Mouse (Mus musculus) forebrain, embryonic 16.5 days (tissue): Measurements from ENCODE around the gene Tango2. TPM values are rescaled to one million over a fixed set of nuclear protein-coding genes. Genes with fewer than 3 reads are reported as not detected.
A peak's percentile ranks its signal among the peaks of the same experiment; 100 is the strongest.
"Not testable (repeated sequence)": the region's sequence is repeated elsewhere in the genome, so short reads cannot be mapped to it uniquely, and the experiment has no call there.

ENCODE experiments used
- ATAC-seq: fragments of 200-750 bp; cut with Nextera tagmentation; 2 replicates; pipeline ENCODE4 v1.8.0; 2017; ENCODE audit warnings: mild to moderate bottlenecking, moderate library complexity
- H3K27ac ChIP-seq: fragments of 300-500 bp; sonication (generic); 2 replicates; pipeline ENCODE4 v1.5.1; 2014; ENCODE audit warnings: low read length, control low read depth
- H3K27me3 ChIP-seq: fragments of 300-500 bp; sonication (generic); replicated peaks from 2 replicates; pipeline ENCODE4 v1.6.1; 2014; ENCODE audit warnings: low read length; ENCODE audit not compliant: control insufficient read depth, insufficient read depth
- H3K36me3 ChIP-seq: fragments of 300-500 bp; sonication (generic); 2 replicates; pipeline ENCODE4 v1.6.1; 2014; ENCODE audit not compliant: control insufficient read depth, insufficient read depth
- H3K4me1 ChIP-seq: fragments of 300-500 bp; sonication (generic); replicated peaks from 2 replicates; pipeline ENCODE4 v1.6.1; 2014; ENCODE audit warnings: low read length; ENCODE audit not compliant: control insufficient read depth, insufficient read depth
- H3K4me2 ChIP-seq: fragments of 300-500 bp; sonication (generic); 2 replicates; pipeline ENCODE4 v1.6.1; 2014; ENCODE audit warnings: mild to moderate bottlenecking, low read length, control low read depth
- H3K4me3 ChIP-seq: fragments of 300-500 bp; sonication (generic); replicated peaks from 2 replicates; pipeline ENCODE4 v1.5.1; 2014; ENCODE audit warnings: mild to moderate bottlenecking, low read length, control low read depth
- H3K9ac ChIP-seq: fragments of 300-500 bp; sonication (generic); replicated peaks from 2 replicates; pipeline ENCODE4 v1.6.1; 2014; ENCODE audit warnings: low read depth, low read length, control low read depth
- H3K9me3 ChIP-seq: fragments of 300-500 bp; sonication (generic); 2 replicates; pipeline ENCODE4 v1.6.1; 2016; ENCODE audit warnings: low read length; ENCODE audit not compliant: control insufficient read depth
- WGBS: fragments of 180-500 bp; shearing (Covaris S2); extraction: QIAGEN DNeasy Blood & Tissue Kit; methylation state at CpG from one replicate; pipeline ENCODE4 v1.1.7; 2014; 5-methylcytosine and 5-hydroxymethylcytosine counted together
- polyA plus RNA-seq: library from polyadenylated mRNA; unstranded; fragments of >200 nt; fragmentation: Nextera tagmentation; extraction: Ambion mirVana; gene quantifications from 2 replicates; pipeline ENCODE4 v1.2.1, GENCODE M21; 2015

Gene Tango2
- polyA plus RNA-seq, 1 experiment from 2014 or later = 86.8 TPM

DNA sequence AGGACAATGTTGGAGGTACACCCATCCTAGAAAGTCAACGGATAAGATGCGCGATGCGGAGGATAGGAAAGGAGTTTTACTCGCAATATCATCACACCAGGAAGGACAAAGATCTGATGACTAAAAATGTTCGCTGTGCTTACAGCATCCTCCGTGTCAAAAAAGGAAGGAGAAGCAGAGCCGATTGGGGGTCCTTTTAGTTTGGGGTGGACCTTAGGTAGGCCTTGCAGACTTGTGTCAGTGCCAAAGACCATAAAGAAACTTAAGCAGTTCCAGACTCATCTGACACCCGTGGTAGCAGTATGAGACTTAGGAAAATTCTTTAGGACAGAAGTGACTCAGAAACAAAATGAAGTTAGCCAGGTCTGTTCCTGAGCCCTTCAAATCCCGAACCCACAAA, 58.3 kb downstream of the Tango2 start:
- peak overlapping the region; percentile 35; the same call in 1 of the 2 replicates for H3K9ac ChIP-seq
- not testable (repeated sequence) for ATAC-seq, H3K36me3 ChIP-seq, H3K9me3 ChIP-seq, H3K27me3 ChIP-seq
- H3K4me3 ChIP-seq = peak overlapping the region; percentile 100
- H3K4me1 ChIP-seq = peaks cover 30% of the 10 kb centered on the region
- 2% methylated on average over 9 of the region's 10 CpGs for WGBS
- peak overlapping the region; percentile 37; the same call in 1 of the 2 replicates for H3K27ac ChIP-seq
- peak overlapping the region; percentile 44 for H3K4me2 ChIP-seq

- Histone ChIP-seq H3K27ac (peak within 1 kb of the TSS; percentile 82), H3K4me2 (peak within 1 kb of the TSS; percentile 98), H3K4me1 (peaks cover 30% of the 10 kb centered on the region), H3K4me3 (peak within 1 kb of the TSS; percentile 100), H3K36me3 (0 out of 2 replicates have a peak, but pooled peaks cover 4% of the 10 kb centered on the region), H3K9ac (peak within 1 kb of the TSS; percentile 97), H3K27me3 (no peaks in the 10 kb centered on the region), H3K9me3 (no peaks in the 10 kb centered on the region)
- WGBS = under 1% methylated on average over 58 of the region's 71 CpGs
- ATAC-seq = peak; percentile 100
These were observed 58.8 kb downstream of the Tango2 start, which contains the start of gene Dgcr8 for GRCm38 (mm10) chr16:18289067-18289588. TSS of gene Dgcr8 (minus strand) at chr16:18289246.

GRCm38 (mm10) chr16:18288581-18289061, 59.3 kb downstream of the Tango2 start:
- peak; percentile 68 for ATAC-seq
- H3K9me3 ChIP-seq = no peaks in the 10 kb centered on the region
- peaks cover 30% of the 10 kb centered on the region for H3K4me1 ChIP-seq
- H3K9ac ChIP-seq = peak overlapping the region; percentile 97
- peak overlapping the region; percentile 82 for H3K27ac ChIP-seq
- H3K27me3 ChIP-seq = no peaks in the 10 kb centered on the region
- H3K4me2 ChIP-seq = peak overlapping the region; percentile 98
- peaks cover 7% of the 10 kb centered on the region for H3K36me3 ChIP-seq
- H3K4me3 ChIP-seq = peak overlapping the region; percentile 100
- under 1% methylated on average over 30 of the region's 31 CpGs for WGBS

DNA sequence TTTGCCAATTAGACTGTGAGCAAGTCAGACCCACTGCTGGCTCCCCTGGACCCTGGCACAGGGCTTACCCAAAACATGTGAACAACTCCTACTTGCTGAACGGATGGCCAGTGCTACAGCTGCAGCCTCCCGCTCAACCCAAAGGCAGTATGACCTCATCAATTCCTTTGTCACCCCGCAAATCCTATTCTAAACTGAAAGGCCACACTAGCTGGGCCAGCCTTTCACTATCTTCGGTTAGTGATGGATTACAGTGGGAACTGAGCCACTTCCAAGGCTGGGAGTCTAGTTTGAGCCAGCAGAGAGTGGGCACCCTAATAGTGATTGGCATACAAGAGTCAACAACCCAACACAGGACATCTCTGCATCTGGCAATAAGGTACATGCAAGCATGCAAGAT, 59.7 kb downstream of the Tango2 start:
- no peak for ATAC-seq
- WGBS = under 1% methylated on average over 4 of the region's 4 CpGs
- no peaks in the 10 kb centered on the region for H3K27me3 ChIP-seq
- peak overlapping the region; percentile 97 for H3K9ac ChIP-seq
- peak overlapping the region; percentile 98 for H3K4me2 ChIP-seq
- peak overlapping the region; percentile 100 for H3K4me3 ChIP-seq
- peaks cover 12% of the 10 kb centered on the region for H3K36me3 ChIP-seq
- H3K9me3 ChIP-seq = no peaks in the 10 kb centered on the region
- peaks cover 30% of the 10 kb centered on the region for H3K4me1 ChIP-seq
- no peak overlapping the region; the same call in 1 of the 2 replicates for H3K27ac ChIP-seq

DNA sequence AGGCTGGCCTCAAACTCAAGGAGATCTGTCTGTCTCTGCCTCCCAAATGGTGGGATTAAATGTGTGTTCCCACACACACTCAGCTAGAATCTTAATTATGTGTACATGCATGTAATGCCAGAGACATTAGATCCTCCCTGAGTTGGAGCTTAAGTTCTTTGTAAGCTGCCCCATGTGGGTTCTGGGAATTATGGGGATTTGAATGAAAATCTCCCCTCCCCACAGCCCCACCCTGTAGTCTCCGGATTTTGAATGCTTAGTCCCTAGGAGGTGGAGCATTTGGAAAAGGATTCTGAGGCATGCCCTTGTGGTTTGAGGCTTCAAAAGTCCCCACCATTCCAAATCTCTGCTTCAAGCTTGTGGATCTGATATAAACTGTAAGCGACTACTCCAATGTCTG, 72.7 kb downstream of the Tango2 start:
- Histone ChIP-seq H3K27ac (no peak overlapping the region), H3K4me3 (no peak overlapping the region), H3K9ac (no peak overlapping the region), H3K4me1 (no peaks in the 10 kb centered on the region), H3K4me2 (no peak overlapping the region), H3K36me3 (peaks cover 57% of the 10 kb centered on the region), H3K27me3 (no peaks in the 10 kb centered on the region), H3K9me3 (no peaks in the 10 kb centered on the region)
- 67% methylated on average over 2 of the region's 2 CpGs for WGBS
- no peak for ATAC-seq

DNA sequence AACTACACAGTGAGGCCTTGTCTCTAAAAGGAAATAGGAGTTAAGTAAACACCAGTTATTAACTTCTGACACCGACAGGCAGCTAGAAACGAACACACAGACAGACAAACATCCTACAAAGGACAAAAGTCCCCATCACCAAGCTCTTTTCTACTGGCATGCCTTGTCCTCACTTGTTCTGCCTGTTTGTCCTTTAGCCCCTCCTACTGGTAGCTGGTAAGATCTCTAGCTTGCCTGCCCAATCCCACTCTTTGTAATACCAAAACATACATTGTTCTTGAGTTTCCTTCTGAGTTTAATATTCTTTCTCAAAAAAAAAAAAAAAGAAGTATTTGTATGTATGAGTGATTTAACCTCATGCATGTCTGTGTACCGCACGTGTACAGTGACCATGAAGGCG, 79.7 kb downstream of the Tango2 start:
- ATAC-seq = no peak
- Histone ChIP-seq H3K27ac (no peak overlapping the region), H3K4me2 (no peak overlapping the region), H3K4me1 (no peaks in the 10 kb centered on the region), H3K9me3 (no peaks in the 10 kb centered on the region), H3K36me3 (peaks cover 53% of the 10 kb centered on the region), H3K4me3 (no peak overlapping the region), H3K27me3 (no peaks in the 10 kb centered on the region), H3K9ac (no peak overlapping the region)
- WGBS = 91% methylated on average over 5 of the region's 5 CpGs

DNA sequence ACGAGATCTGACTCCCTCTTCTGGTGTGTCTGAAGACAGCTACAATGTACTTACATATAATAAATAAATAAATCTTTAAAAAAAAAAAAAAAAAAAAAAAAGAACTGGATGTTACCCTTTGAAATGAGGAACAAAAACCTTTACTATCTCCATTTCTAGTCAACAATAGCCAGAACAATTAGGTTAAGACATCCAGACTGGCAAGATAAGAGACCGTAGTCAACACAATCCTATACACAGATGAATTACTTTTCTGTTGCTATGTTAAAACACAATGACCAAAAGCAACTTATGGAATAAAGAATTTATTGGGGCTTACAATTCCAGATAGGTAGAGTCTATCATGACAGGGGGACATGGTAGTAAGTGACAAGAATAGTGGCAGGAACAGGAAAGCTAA, 82.9 kb downstream of the Tango2 start:
- no peak for ATAC-seq
- Histone ChIP-seq H3K9me3 (no peaks in the 10 kb centered on the region), H3K27me3 (no peaks in the 10 kb centered on the region), H3K4me2 (no peak overlapping the region), H3K36me3 (peaks cover 40% of the 10 kb centered on the region), H3K27ac (no peak overlapping the region), H3K4me3 (no peak overlapping the region), H3K9ac (no peak overlapping the region), H3K4me1 (no peaks in the 10 kb centered on the region)
- 74% methylated on average over 2 of the region's 2 CpGs for WGBS

DNA sequence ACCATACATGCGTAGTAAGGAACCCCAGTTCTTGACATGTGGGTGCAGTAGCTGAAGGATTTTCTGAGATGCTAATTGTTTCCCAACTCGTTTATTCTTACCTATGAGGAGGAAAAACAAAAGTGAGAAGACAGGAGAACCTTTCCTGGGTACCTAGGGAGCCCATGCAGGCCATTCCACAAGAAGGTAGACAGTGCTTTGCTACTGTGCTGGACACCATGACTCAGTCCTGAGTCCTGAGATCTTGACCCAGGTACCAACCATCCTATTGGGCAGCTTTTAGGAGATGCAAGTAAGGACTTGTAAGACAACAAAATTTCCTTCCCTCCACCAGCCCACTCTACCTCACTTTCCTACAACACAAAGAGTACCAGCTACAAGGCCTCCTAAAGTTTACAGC, 89.7 kb downstream of the Tango2 start, which contains the start of gene Gm49776:
Gene Gm49776 (minus strand): TSS at position 101 of the 400 bp plus-strand sequence.
- Histone ChIP-seq H3K4me1 (no peaks in the 10 kb centered on the region), H3K4me2 (no peak within 1 kb of the TSS), H3K4me3 (no peak within 1 kb of the TSS), H3K36me3 (peaks cover 58% of the 10 kb centered on the region), H3K9me3 (no peaks in the 10 kb centered on the region), H3K27me3 (no peaks in the 10 kb centered on the region), H3K9ac (no peak within 1 kb of the TSS), H3K27ac (no peak within 1 kb of the TSS)
- 94% methylated on average over 2 of the region's 2 CpGs for WGBS
- ATAC-seq = no peak

- Histone ChIP-seq H3K4me2 (no peak overlapping the region), H3K4me3 (no peak overlapping the region), H3K27ac (no peak overlapping the region), H3K9me3 (no peaks in the 10 kb centered on the region), H3K4me1 (peaks cover 19% of the 10 kb centered on the region), H3K9ac (no peak overlapping the region), H3K27me3 (no peaks in the 10 kb centered on the region), H3K36me3 (peaks cover 49% of the 10 kb centered on the region)
- ATAC-seq = no peak
- WGBS = 85% methylated on average over 1 of the region's 1 CpGs
These were observed 94.0 kb downstream of the Tango2 start for GRCm38 (mm10) chr16:18253866-18254265.
